Mouse (Mus musculus) C2C12 (cell line): ENCODE results near the gene Cbarp.
A peak's percentile ranks its signal among the peaks of the same experiment; 100 is the strongest.

Experiments used
- CTCF ChIP-seq: IDR thresholded peaks from one replicate; pipeline ENCODE4 v1.5.1; 2011; ENCODE audit not compliant: control insufficient read depth, insufficient read depth, insufficient read length
- MYOD1 ChIP-seq: IDR thresholded peaks from one replicate; pipeline ENCODE4 v1.6.1; 2011; ENCODE audit warnings: low read depth; ENCODE audit not compliant: control insufficient read depth, insufficient read length

DNA sequence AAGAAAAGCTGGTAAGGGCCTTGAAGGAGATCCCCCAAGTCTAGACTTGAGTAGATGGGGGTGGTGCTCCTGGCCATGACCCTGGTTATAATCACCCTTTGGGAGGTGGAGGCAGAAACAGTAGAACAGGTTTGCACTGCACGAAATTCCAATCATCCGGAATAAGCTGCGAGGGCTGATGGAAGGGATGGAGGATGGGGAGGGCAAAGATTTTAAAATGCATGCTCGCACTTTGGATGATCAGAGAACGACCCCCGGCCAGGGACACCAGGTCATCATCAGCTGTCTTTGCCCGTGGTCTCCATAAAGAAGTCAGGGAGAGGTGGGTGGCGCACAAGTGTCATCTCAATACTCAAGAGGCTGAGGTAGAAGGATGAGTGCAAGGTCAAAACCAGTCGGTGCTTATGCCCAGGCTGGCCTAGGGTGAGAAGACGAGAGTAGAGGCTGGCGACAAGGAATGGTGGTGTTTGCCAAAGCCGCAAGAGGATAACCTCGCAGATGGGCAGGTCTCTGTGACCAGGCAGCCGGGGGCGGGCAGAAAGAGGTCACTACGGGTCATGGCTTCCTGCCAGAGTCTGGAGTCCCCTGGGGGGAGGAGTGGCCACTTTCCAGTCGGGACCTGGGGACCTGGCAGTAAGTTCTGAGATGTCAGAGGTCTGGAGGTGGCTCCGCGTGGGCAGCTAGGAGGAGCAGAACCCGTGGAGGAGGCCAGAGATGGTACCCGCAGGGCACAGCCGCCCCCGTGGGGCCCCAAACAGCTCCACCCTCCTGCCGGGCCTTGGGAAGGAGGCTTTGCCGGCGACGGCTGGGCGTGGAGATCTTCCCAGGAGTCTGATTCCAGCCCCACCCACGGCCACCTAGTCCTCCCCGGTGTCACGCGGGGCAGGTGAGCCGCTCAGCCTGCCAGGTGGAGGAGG lies 20.1 kb upstream of the Cbarp start:
- no peak for TF ChIP-seq CTCF
- TF ChIP-seq MYOD1, result peak; percentile 37
